Mouse (Mus musculus): ENCODE results near the gene Gna11. TPM values are rescaled to one million over a fixed set of nuclear protein-coding genes. Genes with fewer than 3 reads are reported as not detected.

The Gna11 gene
- polyA plus RNA-seq, 2 experiments: 89.1 to 97.4 TPM

GRCm38 (mm10) chr10:81497401-81498270 lies 47.4 kb downstream of the Gna11 start:
- peak overlapping the region; percentile 79; the same call in 1 of the 2 replicates for H3K4me3 ChIP-seq (replicated peaks; ENCODE audit: low read length)

DNA sequence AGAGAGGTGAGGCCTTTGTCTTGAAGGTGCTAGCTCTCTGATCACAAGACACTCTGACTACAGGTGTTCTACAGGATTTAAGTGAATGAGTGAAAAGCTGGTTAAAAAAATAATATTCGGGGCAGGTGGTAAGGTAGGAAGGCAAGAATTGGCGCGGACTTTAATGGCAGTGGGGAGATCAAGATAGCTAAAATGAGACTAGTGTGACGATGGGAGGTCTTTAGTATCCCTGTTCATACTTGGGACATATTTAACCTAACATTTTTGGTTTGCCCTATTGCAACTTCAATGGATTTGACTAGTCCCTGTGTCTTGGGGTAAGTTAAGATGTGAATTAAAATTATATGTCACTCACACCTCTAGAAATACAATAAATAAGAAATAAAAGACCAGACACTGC lies 48.0 kb downstream of the Gna11 start:
- Histone ChIP-seq H3K4me2 (replicated peaks; ENCODE audit: low read depth, low read length, severe bottlenecking) (peak overlapping the region; percentile 44), H3K4me1 (ENCODE audit: control insufficient read depth, insufficient read depth, low read length) (peaks cover 12% of the 10 kb centered on the region), H3K9ac (ENCODE audit: low read depth, low read length, severe bottlenecking) (no peak overlapping the region), H3K9me3 (ENCODE audit: control insufficient read depth, low read length) (no peaks in the 10 kb centered on the region), H3K27me3 (ENCODE audit: control insufficient read depth, insufficient read depth, low read length) (no peaks in the 10 kb centered on the region), H3K4me3 (replicated peaks; ENCODE audit: low read length) (peak overlapping the region; percentile 79), H3K36me3 (ENCODE audit: control insufficient read depth, insufficient read depth, low read length) (peaks cover 15% of the 10 kb centered on the region), H3K27ac (replicated peaks; ENCODE audit: low read depth, low read length) (no peak overlapping the region)
- WGBS: 48% methylated on average over 4 of the region's 4 CpGs
- no peak for ATAC-seq (ENCODE audit: low FRiP score, low read depth)
- no peak for DNase-seq (ENCODE audit: low spot score)
- no peak for TF ChIP-seq POLR2A (IDR thresholded peaks at IDR 0.05; ENCODE audit: borderline replicate concordance, extremely low read depth, insufficient read depth, insufficient read length)

More at GRCm38 (mm10) chr10:81497401-81498270, 47.4 kb downstream of the Gna11 start:
- Histone ChIP-seq H3K4me2 (replicated peaks; ENCODE audit: low read depth, low read length, severe bottlenecking) (peak overlapping the region; percentile 44; the same call in 1 of the 2 replicates), H3K36me3 (ENCODE audit: control insufficient read depth, insufficient read depth, low read length) (peaks cover 8% of the 10 kb centered on the region), H3K9me3 (ENCODE audit: control insufficient read depth, low read length) (no peaks in the 10 kb centered on the region), H3K9ac (ENCODE audit: low read depth, low read length, severe bottlenecking) (no peak overlapping the region), H3K4me1 (ENCODE audit: control insufficient read depth, insufficient read depth, low read length) (peaks cover 12% of the 10 kb centered on the region), H3K27me3 (ENCODE audit: control insufficient read depth, insufficient read depth, low read length) (no peaks in the 10 kb centered on the region), H3K27ac (replicated peaks; ENCODE audit: low read depth, low read length) (no peak overlapping the region)
- ATAC-seq (ENCODE audit: low FRiP score, low read depth) (no peak), DNase-seq (ENCODE audit: low spot score) (no peak)
- WGBS: 85% methylated on average over 17 of the region's 17 CpGs
- TF ChIP-seq POLR2A (IDR thresholded peaks at IDR 0.05; ENCODE audit: borderline replicate concordance, extremely low read depth, insufficient read depth, insufficient read length): no peak

GRCm38 (mm10) chr10:81496264-81496901 lies 48.6 kb downstream of the Gna11 start, which contains the start of gene Ncln:
TSS of gene Ncln (minus strand) at chr10:81496392.
- Histone ChIP-seq H3K36me3 (ENCODE audit: control insufficient read depth, insufficient read depth, low read length) (peaks cover 21% of the 10 kb centered on the region), H3K4me1 (ENCODE audit: control insufficient read depth, insufficient read depth, low read length) (peaks cover 12% of the 10 kb centered on the region), H3K4me2 (replicated peaks; ENCODE audit: low read depth, low read length, severe bottlenecking) (peak within 1 kb of the TSS; percentile 96), H3K27ac (replicated peaks; ENCODE audit: low read depth, low read length) (no peak within 1 kb of the TSS; the same call in none of the 2 replicates), H3K4me3 (replicated peaks; ENCODE audit: low read length) (peak within 1 kb of the TSS; percentile 79), H3K27me3 (ENCODE audit: control insufficient read depth, insufficient read depth, low read length) (no peaks in the 10 kb centered on the region), H3K9me3 (ENCODE audit: control insufficient read depth, low read length) (no peaks in the 10 kb centered on the region), H3K9ac (ENCODE audit: low read depth, low read length, severe bottlenecking) (peak within 1 kb of the TSS; percentile 80)
- DNase-seq (ENCODE audit: low spot score) (peak; percentile 98), ATAC-seq (ENCODE audit: low FRiP score, low read depth) (peak; percentile 95)
- TF ChIP-seq POLR2A (IDR thresholded peaks at IDR 0.05; ENCODE audit: borderline replicate concordance, extremely low read depth, insufficient read depth, insufficient read length): 0 out of 2 replicates have a peak, but pooled peaks have one; percentile 33
- under 1% methylated on average over 36 of the region's 45 CpGs for WGBS

DNA sequence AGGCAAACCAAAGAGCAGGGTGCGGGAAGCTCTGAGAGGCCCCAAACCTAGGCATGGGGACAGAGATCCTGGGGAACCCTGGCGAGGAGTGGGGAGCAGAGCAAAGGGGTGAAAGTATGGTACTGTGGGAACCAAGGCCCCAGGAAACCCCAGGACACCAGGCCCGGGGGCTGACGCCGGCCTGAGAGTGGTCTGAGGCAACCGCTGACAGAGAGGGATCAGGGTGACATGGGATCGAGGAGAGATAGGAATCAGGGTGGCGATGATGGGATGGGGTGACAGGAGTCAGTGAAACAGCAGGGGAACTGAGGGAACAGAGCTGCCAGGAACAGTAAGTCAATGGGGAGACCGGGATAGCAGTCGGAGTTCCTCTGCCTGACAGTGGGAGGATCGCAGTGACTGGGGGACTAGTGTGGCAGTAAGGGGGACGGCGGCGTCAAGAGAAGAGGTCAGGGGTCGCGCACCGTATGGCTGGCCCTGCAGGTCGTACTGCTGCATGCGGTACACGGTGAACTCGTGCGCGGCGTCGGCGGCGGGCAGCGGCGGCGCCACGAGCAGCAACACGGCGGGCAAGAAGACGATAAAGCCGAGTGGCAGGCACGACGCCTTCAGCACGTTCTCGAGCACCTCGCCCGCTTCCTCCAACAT lies 49.2 kb downstream of the Gna11 start:
- no peaks in the 10 kb centered on the region for H3K27me3 ChIP-seq (ENCODE audit: control insufficient read depth, insufficient read depth, low read length)
- H3K4me2 ChIP-seq (replicated peaks; ENCODE audit: low read depth, low read length, severe bottlenecking): peak overlapping the region; percentile 96
- peak; percentile 16; the same call in 1 of the 2 replicates for ATAC-seq (ENCODE audit: low FRiP score, low read depth)
- H3K9ac ChIP-seq (ENCODE audit: low read depth, low read length, severe bottlenecking): peak overlapping the region; percentile 80
- TF ChIP-seq POLR2A (IDR thresholded peaks at IDR 0.05; ENCODE audit: borderline replicate concordance, extremely low read depth, insufficient read depth, insufficient read length): no peak
- peaks cover 12% of the 10 kb centered on the region for H3K4me1 ChIP-seq (ENCODE audit: control insufficient read depth, insufficient read depth, low read length)
- peaks cover 27% of the 10 kb centered on the region for H3K36me3 ChIP-seq (ENCODE audit: control insufficient read depth, insufficient read depth, low read length)
- no peak overlapping the region; the same call in none of the 2 replicates for H3K27ac ChIP-seq (replicated peaks; ENCODE audit: low read depth, low read length)
- WGBS: 3% methylated on average over 37 of the region's 41 CpGs
- H3K4me3 ChIP-seq (replicated peaks; ENCODE audit: low read length): peak overlapping the region; percentile 79
- no peak for DNase-seq (ENCODE audit: low spot score)
- no peaks in the 10 kb centered on the region for H3K9me3 ChIP-seq (ENCODE audit: control insufficient read depth, low read length)

DNA sequence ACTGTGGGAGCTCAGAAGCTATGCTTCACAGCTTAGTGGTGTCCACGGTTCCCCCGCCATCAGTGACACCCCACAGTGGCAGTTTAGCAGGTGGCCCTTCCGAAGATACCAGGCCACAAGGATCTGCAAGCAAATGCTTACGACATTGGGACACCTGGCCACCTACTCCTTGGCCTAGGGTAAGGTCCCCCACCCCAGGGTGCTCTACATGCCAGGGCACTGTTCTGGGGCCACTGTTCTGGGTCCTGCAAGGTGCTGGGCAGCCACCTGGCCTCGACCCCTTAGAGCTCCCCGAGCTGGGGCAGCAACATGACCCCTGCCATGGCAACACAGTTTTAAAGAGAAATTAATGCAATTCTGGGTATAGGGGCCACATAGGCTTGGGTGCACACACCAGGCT lies 49.8 kb downstream of the Gna11 start:
- H3K9me3 ChIP-seq (ENCODE audit: control insufficient read depth, low read length): no peaks in the 10 kb centered on the region

More for the DNA sequence above, 49.8 kb downstream of the Gna11 start:
- Histone ChIP-seq H3K27ac (replicated peaks; ENCODE audit: low read depth, low read length) (no peak overlapping the region; the same call in 1 of the 2 replicates), H3K4me3 (replicated peaks; ENCODE audit: low read length) (peak overlapping the region; percentile 79), H3K36me3 (ENCODE audit: control insufficient read depth, insufficient read depth, low read length) (peaks cover 33% of the 10 kb centered on the region), H3K27me3 (ENCODE audit: control insufficient read depth, insufficient read depth, low read length) (no peaks in the 10 kb centered on the region), H3K4me2 (replicated peaks; ENCODE audit: low read depth, low read length, severe bottlenecking) (peak overlapping the region; percentile 96), H3K4me1 (ENCODE audit: control insufficient read depth, insufficient read depth, low read length) (peaks cover 12% of the 10 kb centered on the region), H3K9ac (ENCODE audit: low read depth, low read length, severe bottlenecking) (peak overlapping the region; percentile 80)
- no peak for TF ChIP-seq POLR2A (IDR thresholded peaks at IDR 0.05; ENCODE audit: borderline replicate concordance, extremely low read depth, insufficient read depth, insufficient read length)
- ATAC-seq (ENCODE audit: low FRiP score, low read depth): no peak
- no peak for DNase-seq (ENCODE audit: low spot score)
- 78% methylated on average over 6 of the region's 6 CpGs for WGBS
